Mouse (Mus musculus) frontal cortex, postnatal 14 days (tissue): ENCODE measurements around the gene Kmt2a.

Experiments used
- DNase-seq, 2 experiments: peaks; one replicate each; pipeline ENCODE4 v3.0.0; 2022; ENCODE audit warnings: low spot score in 2 of 2

Gene Kmt2a

GRCm38 (mm10) chr9:44879694-44880271 is 1.3 kb downstream of the Kmt2a start:
- no peak for DNase-seq

GRCm38 (mm10) chr9:44878776-44879500 is 2.2 kb downstream of the Kmt2a start:
- DNase-seq, result no peak

- no peak for DNase-seq
These were observed 3.4 kb downstream of the Kmt2a start for GRCm38 (mm10) chr9:44877686-44878085.

- no peak for DNase-seq
These were observed 5.6 kb downstream of the Kmt2a start for GRCm38 (mm10) chr9:44875476-44875875.

GRCm38 (mm10) chr9:44874198-44874597 is 6.9 kb downstream of the Kmt2a start:
- DNase-seq, result no peak

- DNase-seq, result no peak
These were observed 7.4 kb downstream of the Kmt2a start for GRCm38 (mm10) chr9:44873665-44874064.

DNA sequence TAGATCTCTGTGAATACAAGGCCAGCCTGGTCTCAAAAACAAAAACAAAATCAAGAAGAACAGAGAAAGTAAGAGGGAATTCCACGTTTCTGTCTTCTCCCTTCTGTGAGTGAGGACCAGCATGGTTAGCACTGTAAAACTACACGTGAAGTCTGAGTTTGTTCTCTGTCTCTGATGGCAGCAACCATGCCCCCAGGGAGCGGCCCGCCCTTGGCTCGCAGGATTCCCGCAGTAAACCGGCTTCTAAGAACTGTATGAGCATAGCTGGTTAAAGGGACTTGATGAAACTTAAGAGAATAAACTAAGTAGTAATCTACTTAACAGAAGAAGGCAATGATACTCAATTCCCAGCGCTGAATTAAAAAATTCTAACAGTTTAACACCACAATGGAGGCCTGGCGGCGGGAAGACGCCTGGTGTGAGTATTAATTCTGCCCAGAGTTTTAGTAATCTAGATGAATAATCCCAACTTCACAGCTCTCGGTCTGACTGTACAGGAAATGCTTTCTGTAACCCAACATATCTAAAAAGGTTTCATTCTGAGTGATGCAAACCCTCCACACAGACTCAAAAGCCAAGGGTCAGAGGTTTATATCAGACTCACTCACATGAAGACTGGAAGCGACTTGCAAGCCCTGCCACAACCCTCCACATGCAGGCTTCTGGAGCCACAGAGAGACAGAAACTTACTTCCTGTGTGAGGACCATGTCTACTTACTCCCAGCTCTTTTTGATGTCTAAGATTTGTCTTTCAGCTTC is 12.6 kb downstream of the Kmt2a start:
- no peak for DNase-seq

- DNase-seq, result no peak
These were observed 13.4 kb downstream of the Kmt2a start for GRCm38 (mm10) chr9:44867664-44868063.

DNA sequence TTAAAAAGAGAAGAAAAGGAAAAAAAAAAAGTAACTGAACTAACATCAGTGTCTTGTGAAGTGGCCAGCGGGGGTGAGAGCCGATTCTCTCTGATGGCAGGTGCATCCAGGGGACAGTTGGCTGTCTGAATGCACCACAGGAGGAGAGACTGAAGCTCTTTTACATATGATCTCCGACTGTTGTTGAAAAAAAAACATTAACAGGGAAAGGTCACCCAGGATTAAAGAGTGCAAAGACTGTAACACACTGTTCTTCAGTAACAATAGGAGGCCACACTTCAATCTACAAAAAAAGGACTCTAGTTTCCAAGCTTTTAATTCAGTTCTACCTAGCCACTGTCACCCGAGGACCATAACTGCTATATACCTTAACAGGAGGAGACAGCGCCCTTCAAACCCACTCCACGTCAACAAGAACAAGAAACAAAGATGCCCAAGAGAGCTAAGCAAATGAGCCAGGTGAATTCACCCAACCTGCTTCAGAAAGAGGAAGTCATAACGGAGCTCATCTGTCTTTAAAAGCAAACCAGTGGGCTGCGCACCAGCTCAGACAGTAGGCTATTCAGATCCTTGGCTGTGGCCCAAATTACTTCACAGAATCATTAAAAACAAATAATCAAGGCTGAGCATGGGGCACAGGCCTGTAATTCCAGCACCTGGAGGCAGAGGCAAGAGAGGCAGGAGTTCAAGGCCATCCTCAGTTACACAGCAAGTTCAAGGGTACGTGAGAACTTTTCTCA is 14.4 kb downstream of the Kmt2a start:
- no peak for DNase-seq

DNA sequence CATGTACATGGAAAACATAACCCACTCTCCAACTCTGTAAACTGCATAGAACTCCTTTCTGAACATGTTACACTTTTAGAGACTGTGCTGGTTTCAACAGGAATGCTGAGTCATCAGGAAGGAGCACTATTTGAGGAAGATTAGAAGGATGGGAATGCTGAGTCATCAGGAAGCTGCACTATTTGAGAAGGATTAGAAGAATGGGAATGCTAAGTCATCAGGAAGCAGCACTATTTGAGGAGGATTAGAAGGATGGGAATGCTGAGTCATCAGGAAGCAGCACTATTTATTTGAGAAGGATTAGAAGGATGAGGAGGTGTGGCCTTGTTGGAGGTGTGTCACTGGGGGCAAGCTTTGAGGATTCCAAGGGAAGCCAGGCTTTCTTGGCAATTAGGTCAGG is 20.0 kb downstream of the Kmt2a start:
- no peak for DNase-seq

GRCm38 (mm10) chr9:44858657-44859056 is 22.4 kb downstream of the Kmt2a start:
- DNase-seq, result no peak

- no peak for DNase-seq
These were observed 23.6 kb downstream of the Kmt2a start for GRCm38 (mm10) chr9:44857405-44857992.

DNA sequence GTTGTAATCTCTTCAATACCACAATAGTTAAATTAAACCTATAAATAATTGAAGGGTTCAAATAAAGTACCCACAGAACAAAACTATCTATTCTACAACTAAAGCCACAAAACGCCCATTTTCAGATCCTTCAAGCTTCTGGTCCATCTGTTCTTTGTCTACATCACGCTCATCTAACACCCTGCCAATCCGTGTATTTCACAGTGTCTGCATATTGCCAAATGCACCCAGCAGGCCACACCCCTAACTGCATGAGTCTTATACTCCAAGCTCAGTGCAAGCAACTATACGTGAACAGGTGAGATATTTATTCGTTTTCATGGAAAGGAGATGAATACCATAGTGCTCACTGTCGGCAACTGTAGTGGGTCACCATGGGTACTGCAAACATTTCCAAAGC is 25.9 kb downstream of the Kmt2a start:
- DNase-seq, result no peak

DNA sequence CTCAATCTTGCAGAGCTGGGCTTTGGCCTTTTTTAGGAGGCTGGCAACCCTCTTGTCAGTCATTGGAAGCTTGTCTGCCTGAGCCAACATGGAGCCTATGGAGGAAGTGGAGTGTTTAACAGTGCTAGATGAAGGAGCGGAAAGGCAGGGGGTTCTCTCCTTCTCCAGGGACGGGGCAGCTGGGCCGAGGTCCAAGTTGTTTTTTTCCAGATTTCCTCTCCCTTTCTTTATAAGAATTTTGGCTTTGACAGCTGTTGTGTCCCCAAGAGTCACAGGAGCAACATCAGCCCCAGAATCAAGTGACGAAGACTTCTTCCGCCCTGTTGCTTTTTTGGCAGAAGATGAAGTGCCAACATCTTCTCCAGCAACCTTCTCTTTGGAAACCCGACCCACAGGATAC is 33.6 kb downstream of the Kmt2a start:
- no peak for DNase-seq

DNA sequence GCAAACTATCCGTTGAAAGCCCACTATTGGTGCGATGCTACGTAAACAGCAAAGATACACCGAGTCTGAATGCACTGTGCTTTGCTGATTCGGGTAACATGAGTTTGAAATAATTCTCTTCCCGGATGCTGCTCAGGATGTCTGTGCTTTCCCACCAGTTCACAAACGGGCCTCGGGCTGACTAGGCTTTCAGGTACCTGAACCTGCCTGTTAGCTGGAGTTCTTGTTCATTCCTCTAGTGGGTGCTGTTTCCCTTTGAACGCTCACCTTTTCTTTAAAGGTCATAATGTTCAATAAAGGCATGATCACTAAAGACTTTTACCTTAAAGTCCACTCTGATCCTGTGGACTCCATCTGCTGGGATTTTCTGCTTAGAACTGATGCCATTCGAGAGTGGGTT is 39.9 kb downstream of the Kmt2a start:
- DNase-seq, result no peak

- DNase-seq, result peak; percentile 50 to 70
These were observed 44.7 kb downstream of the Kmt2a start for GRCm38 (mm10) chr9:44836439-44836838.

DNA sequence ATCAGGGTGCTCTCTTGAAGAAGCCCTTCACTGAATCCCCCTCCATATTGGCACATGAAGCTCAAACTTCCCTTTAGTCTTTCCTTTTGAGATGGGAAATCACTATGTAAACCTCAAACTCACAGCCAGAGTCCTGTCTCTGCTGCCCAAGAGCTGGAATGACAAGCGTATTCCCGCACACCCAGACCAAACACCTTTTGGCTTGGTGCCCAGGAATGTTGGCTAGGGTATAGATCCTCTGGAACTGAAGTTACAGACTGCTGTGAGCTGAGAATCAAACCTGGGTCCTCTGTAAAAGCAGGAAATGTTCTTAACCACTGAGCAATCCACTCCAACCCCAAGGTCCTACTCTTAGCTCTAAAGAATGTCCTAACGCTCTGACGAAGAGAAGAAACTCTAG is 48.7 kb downstream of the Kmt2a start:
- DNase-seq, result no peak

GRCm38 (mm10) chr9:44830506-44830905 is 50.6 kb downstream of the Kmt2a start:
- no peak for DNase-seq

- DNase-seq, result no peak
These were observed 52.2 kb downstream of the Kmt2a start for GRCm38 (mm10) chr9:44828944-44829343.

- DNase-seq, result no peak
These were observed 54.4 kb downstream of the Kmt2a start for GRCm38 (mm10) chr9:44826660-44827059.

GRCm38 (mm10) chr9:44819920-44820827 is 60.9 kb downstream of the Kmt2a start:
- no peak for DNase-seq
